Mouse (Mus musculus): ENCODE measurements around the gene Grxcr1. TPM values are rescaled to one million over a fixed set of nuclear protein-coding genes. Genes with fewer than 3 reads are reported as not detected.

The Grxcr1 gene
- not detected in 2 replicates for polyA plus RNA-seq (2014; fragmentation: Nextera tagmentation; extraction: Ambion mirVana)

- Histone ChIP-seq H3K36me3 (ENCODE audit: control insufficient read depth, insufficient read depth, low read length) (no peaks in the 10 kb centered on the region), H3K27ac (replicated peaks; ENCODE audit: low read depth, low read length) (no peak within 1 kb of the TSS), H3K4me1 (ENCODE audit: control insufficient read depth, insufficient read depth, low read length) (no peaks in the 10 kb centered on the region), H3K27me3 (ENCODE audit: control insufficient read depth, insufficient read depth, low read length) (no peaks in the 10 kb centered on the region), H3K9me3 (ENCODE audit: control insufficient read depth, low read length) (no peaks in the 10 kb centered on the region), H3K9ac (ENCODE audit: low read length) (no peak within 1 kb of the TSS), H3K4me2 (ENCODE audit: low read depth, severe bottlenecking) (no peak within 1 kb of the TSS), H3K4me3 (ENCODE audit: low read depth, low read length) (no peak within 1 kb of the TSS)
- no peak for ATAC-seq (ENCODE audit: insufficient number of reproducible peaks, low FRiP score, low TSS enrichment, low read depth)
- DNase-seq (ENCODE audit: low spot score) = no peak
- 91% methylated on average over 6 of the region's 6 CpGs for WGBS
Measured at GRCm38 (mm10) chr5:68031744-68032143, at the start of gene Grxcr1. Grxcr1 (plus strand) TSS chr5:68031835.

GRCm38 (mm10) chr5:67981946-67982526, 49.6 kb upstream of the Grxcr1 start:
- H3K36me3 ChIP-seq (ENCODE audit: control insufficient read depth, insufficient read depth, low read length) = no peaks in the 10 kb centered on the region
- no peaks in the 10 kb centered on the region for H3K4me1 ChIP-seq (ENCODE audit: control insufficient read depth, insufficient read depth, low read length)
- WGBS = 67% methylated on average over 3 of the region's 3 CpGs
- no peaks in the 10 kb centered on the region for H3K9me3 ChIP-seq (ENCODE audit: control insufficient read depth, low read length)
- ATAC-seq (ENCODE audit: insufficient number of reproducible peaks, low FRiP score, low TSS enrichment, low read depth) (no peak), DNase-seq (ENCODE audit: low spot score) (no peak)
- no peak overlapping the region for H3K4me2 ChIP-seq (ENCODE audit: low read depth, severe bottlenecking)
- H3K27me3 ChIP-seq (ENCODE audit: control insufficient read depth, insufficient read depth, low read length) = no peaks in the 10 kb centered on the region
- H3K9ac ChIP-seq (ENCODE audit: low read length) = no peak overlapping the region
- H3K4me3 ChIP-seq (ENCODE audit: low read depth, low read length) = no peak overlapping the region
- H3K27ac ChIP-seq (replicated peaks; ENCODE audit: low read depth, low read length) = no peak overlapping the region

- Histone ChIP-seq H3K4me2 (ENCODE audit: low read depth, severe bottlenecking) (no peak overlapping the region), H3K9ac (ENCODE audit: low read length) (no peak overlapping the region), H3K4me3 (ENCODE audit: low read depth, low read length) (no peak overlapping the region), H3K36me3 (ENCODE audit: control insufficient read depth, insufficient read depth, low read length) (no peaks in the 10 kb centered on the region), H3K4me1 (ENCODE audit: control insufficient read depth, insufficient read depth, low read length) (no peaks in the 10 kb centered on the region), H3K9me3 (ENCODE audit: control insufficient read depth, low read length) (no peaks in the 10 kb centered on the region), H3K27ac (replicated peaks; ENCODE audit: low read depth, low read length) (no peak overlapping the region), H3K27me3 (ENCODE audit: control insufficient read depth, insufficient read depth, low read length) (no peaks in the 10 kb centered on the region)
- DNase-seq (ENCODE audit: low spot score) (no peak), ATAC-seq (ENCODE audit: insufficient number of reproducible peaks, low FRiP score, low TSS enrichment, low read depth) (no peak)
Measured at GRCm38 (mm10) chr5:67990426-67990825, 41.2 kb upstream of the Grxcr1 start.

GRCm38 (mm10) chr5:68002611-68003010, 29.0 kb upstream of the Grxcr1 start:
- no peak overlapping the region for H3K4me3 ChIP-seq (ENCODE audit: low read depth, low read length)
- no peaks in the 10 kb centered on the region for H3K27me3 ChIP-seq (ENCODE audit: control insufficient read depth, insufficient read depth, low read length)
- ATAC-seq (ENCODE audit: insufficient number of reproducible peaks, low FRiP score, low TSS enrichment, low read depth) (no peak), DNase-seq (ENCODE audit: low spot score) (no peak)
- H3K4me1 ChIP-seq (ENCODE audit: control insufficient read depth, insufficient read depth, low read length) = no peaks in the 10 kb centered on the region
- H3K36me3 ChIP-seq (ENCODE audit: control insufficient read depth, insufficient read depth, low read length) = no peaks in the 10 kb centered on the region
- no peaks in the 10 kb centered on the region for H3K9me3 ChIP-seq (ENCODE audit: control insufficient read depth, low read length)
- no peak overlapping the region for H3K27ac ChIP-seq (replicated peaks; ENCODE audit: low read depth, low read length)
- no peak overlapping the region for H3K4me2 ChIP-seq (ENCODE audit: low read depth, severe bottlenecking)
- no peak overlapping the region for H3K9ac ChIP-seq (ENCODE audit: low read length)
- 98% methylated on average over 6 of the region's 6 CpGs for WGBS

GRCm38 (mm10) chr5:68003904-68004303, 27.7 kb upstream of the Grxcr1 start:
- H3K36me3 ChIP-seq (ENCODE audit: control insufficient read depth, insufficient read depth, low read length) = no peaks in the 10 kb centered on the region
- 77% methylated on average over 2 of the region's 2 CpGs for WGBS
- DNase-seq (ENCODE audit: low spot score) (no peak), ATAC-seq (ENCODE audit: insufficient number of reproducible peaks, low FRiP score, low TSS enrichment, low read depth) (no peak)
- no peak overlapping the region for H3K4me3 ChIP-seq (ENCODE audit: low read depth, low read length)
- no peaks in the 10 kb centered on the region for H3K27me3 ChIP-seq (ENCODE audit: control insufficient read depth, insufficient read depth, low read length)
- no peaks in the 10 kb centered on the region for H3K4me1 ChIP-seq (ENCODE audit: control insufficient read depth, insufficient read depth, low read length)
- H3K9me3 ChIP-seq (ENCODE audit: control insufficient read depth, low read length) = no peaks in the 10 kb centered on the region
- no peak overlapping the region for H3K27ac ChIP-seq (replicated peaks; ENCODE audit: low read depth, low read length)
- no peak overlapping the region for H3K9ac ChIP-seq (ENCODE audit: low read length)
- H3K4me2 ChIP-seq (ENCODE audit: low read depth, severe bottlenecking) = no peak overlapping the region

GRCm38 (mm10) chr5:68004419-68004818, 27.2 kb upstream of the Grxcr1 start:
- Histone ChIP-seq H3K4me3 (ENCODE audit: low read depth, low read length) (no peak overlapping the region), H3K9ac (ENCODE audit: low read length) (no peak overlapping the region), H3K27ac (replicated peaks; ENCODE audit: low read depth, low read length) (no peak overlapping the region), H3K9me3 (ENCODE audit: control insufficient read depth, low read length) (no peaks in the 10 kb centered on the region), H3K4me1 (ENCODE audit: control insufficient read depth, insufficient read depth, low read length) (no peaks in the 10 kb centered on the region), H3K4me2 (ENCODE audit: low read depth, severe bottlenecking) (no peak overlapping the region), H3K36me3 (ENCODE audit: control insufficient read depth, insufficient read depth, low read length) (no peaks in the 10 kb centered on the region), H3K27me3 (ENCODE audit: control insufficient read depth, insufficient read depth, low read length) (no peaks in the 10 kb centered on the region)
- WGBS = 77% methylated on average over 2 of the region's 2 CpGs
- no peak for DNase-seq (ENCODE audit: low spot score)
- no peak for ATAC-seq (ENCODE audit: insufficient number of reproducible peaks, low FRiP score, low TSS enrichment, low read depth)

- WGBS = 89% methylated on average over 4 of the region's 4 CpGs
- Histone ChIP-seq H3K9me3 (ENCODE audit: control insufficient read depth, low read length) (no peaks in the 10 kb centered on the region), H3K4me2 (ENCODE audit: low read depth, severe bottlenecking) (no peak overlapping the region), H3K36me3 (ENCODE audit: control insufficient read depth, insufficient read depth, low read length) (no peaks in the 10 kb centered on the region), H3K4me3 (ENCODE audit: low read depth, low read length) (no peak overlapping the region), H3K27ac (replicated peaks; ENCODE audit: low read depth, low read length) (no peak overlapping the region), H3K4me1 (ENCODE audit: control insufficient read depth, insufficient read depth, low read length) (no peaks in the 10 kb centered on the region), H3K9ac (ENCODE audit: low read length) (no peak overlapping the region), H3K27me3 (ENCODE audit: control insufficient read depth, insufficient read depth, low read length) (no peaks in the 10 kb centered on the region)
- no peak for ATAC-seq (ENCODE audit: insufficient number of reproducible peaks, low FRiP score, low TSS enrichment, low read depth)
- DNase-seq (ENCODE audit: low spot score) = no peak
Measured at GRCm38 (mm10) chr5:68007074-68007473, 24.6 kb upstream of the Grxcr1 start.

GRCm38 (mm10) chr5:68011569-68011968, 20.1 kb upstream of the Grxcr1 start:
- Histone ChIP-seq H3K4me1 (ENCODE audit: control insufficient read depth, insufficient read depth, low read length) (no peaks in the 10 kb centered on the region), H3K9me3 (ENCODE audit: control insufficient read depth, low read length) (no peaks in the 10 kb centered on the region), H3K27ac (replicated peaks; ENCODE audit: low read depth, low read length) (no peak overlapping the region), H3K27me3 (ENCODE audit: control insufficient read depth, insufficient read depth, low read length) (no peaks in the 10 kb centered on the region), H3K36me3 (ENCODE audit: control insufficient read depth, insufficient read depth, low read length) (no peaks in the 10 kb centered on the region), H3K9ac (ENCODE audit: low read length) (no peak overlapping the region), H3K4me2 (ENCODE audit: low read depth, severe bottlenecking) (no peak overlapping the region), H3K4me3 (ENCODE audit: low read depth, low read length) (no peak overlapping the region)
- DNase-seq (ENCODE audit: low spot score) = no peak
- no peak for ATAC-seq (ENCODE audit: insufficient number of reproducible peaks, low FRiP score, low TSS enrichment, low read depth)
- WGBS = 95% methylated on average over 3 of the region's 3 CpGs

GRCm38 (mm10) chr5:68012618-68013017, 19.0 kb upstream of the Grxcr1 start:
- WGBS = 20% methylated on average over 4 of the region's 4 CpGs
- no peak overlapping the region for H3K4me3 ChIP-seq (ENCODE audit: low read depth, low read length)
- no peaks in the 10 kb centered on the region for H3K27me3 ChIP-seq (ENCODE audit: control insufficient read depth, insufficient read depth, low read length)
- H3K36me3 ChIP-seq (ENCODE audit: control insufficient read depth, insufficient read depth, low read length) = no peaks in the 10 kb centered on the region
- no peak overlapping the region for H3K4me2 ChIP-seq (ENCODE audit: low read depth, severe bottlenecking)
- H3K27ac ChIP-seq (replicated peaks; ENCODE audit: low read depth, low read length) = no peak overlapping the region
- DNase-seq (ENCODE audit: low spot score) (peak; percentile 86), ATAC-seq (ENCODE audit: insufficient number of reproducible peaks, low FRiP score, low TSS enrichment, low read depth) (no peak; the same call in 1 of the 2 replicates)
- H3K4me1 ChIP-seq (ENCODE audit: control insufficient read depth, insufficient read depth, low read length) = no peaks in the 10 kb centered on the region
- H3K9ac ChIP-seq (ENCODE audit: low read length) = no peak overlapping the region
- H3K9me3 ChIP-seq (ENCODE audit: control insufficient read depth, low read length) = no peaks in the 10 kb centered on the region

Data from limb, embryonic 11.5 days (tissue).